Mouse (Mus musculus): Measurements from ENCODE around the gene Vmn2r99. TPM values are rescaled to one million over a fixed set of nuclear protein-coding genes. Genes with fewer than 3 reads are reported as not detected.

Vmn2r99 gene
- not detected for total RNA-seq (2023)

GRCm38 (mm10) chr17:19361649-19362048, at the start of gene Vmn2r99:
Gene Vmn2r99 (plus strand): TSS chr17:19361949.

Other genes starting within 250 kb of the Vmn2r99 start
- gene Vmn2r100, start 142.8 kb downstream of the Vmn2r99 start, total RNA-seq (2023) = not detected
- gene Vmn2r101, start 215.3 kb downstream of the Vmn2r99 start, total RNA-seq (2023) = not detected